Mouse (Mus musculus) cerebellum, adult 9-11 months (tissue): ENCODE measurements around the gene Gnat2.

Experiments used
- DNase-seq: peaks from one replicate; pipeline ENCODE4 v3.0.0; 2022

The Gnat2 gene

GRCm38 (mm10) chr3:108085721-108086469, 6.7 kb upstream of the Gnat2 start:
- DNase-seq = peak; percentile 89

DNA sequence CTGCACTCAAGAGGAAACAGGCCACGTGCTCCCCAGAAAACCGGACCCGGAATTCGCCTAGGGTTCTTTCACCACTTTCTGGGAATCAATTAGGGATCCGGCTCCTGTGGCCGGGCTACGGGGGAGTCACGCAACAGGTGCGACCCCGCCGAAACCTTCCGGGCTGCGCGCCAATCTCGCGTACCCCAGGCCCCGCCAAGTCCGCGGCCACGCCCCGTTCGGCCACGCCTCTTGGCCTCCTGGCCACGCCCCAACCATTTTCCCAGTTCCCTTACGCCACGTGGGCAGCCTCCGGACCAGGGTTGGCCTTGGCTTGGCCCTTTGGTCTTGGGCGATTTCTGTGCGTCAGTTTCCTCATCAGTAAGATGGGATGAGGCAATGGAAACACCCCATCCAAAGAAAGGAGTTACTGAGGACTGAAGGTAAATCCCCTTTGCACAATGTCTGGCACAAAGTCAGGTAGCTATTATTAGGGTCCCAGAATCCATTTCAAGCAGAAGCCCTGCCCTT, 6.1 kb upstream of the Gnat2 start, which contains the start of gene Ampd2:
Gene Ampd2 (minus strand): TSS at position 182 of the 510 bp plus-strand sequence.
- DNase-seq = peak; percentile 76

- no peak for DNase-seq
Observed at GRCm38 (mm10) chr3:108087329-108087728, 5.3 kb upstream of the Gnat2 start.

DNA sequence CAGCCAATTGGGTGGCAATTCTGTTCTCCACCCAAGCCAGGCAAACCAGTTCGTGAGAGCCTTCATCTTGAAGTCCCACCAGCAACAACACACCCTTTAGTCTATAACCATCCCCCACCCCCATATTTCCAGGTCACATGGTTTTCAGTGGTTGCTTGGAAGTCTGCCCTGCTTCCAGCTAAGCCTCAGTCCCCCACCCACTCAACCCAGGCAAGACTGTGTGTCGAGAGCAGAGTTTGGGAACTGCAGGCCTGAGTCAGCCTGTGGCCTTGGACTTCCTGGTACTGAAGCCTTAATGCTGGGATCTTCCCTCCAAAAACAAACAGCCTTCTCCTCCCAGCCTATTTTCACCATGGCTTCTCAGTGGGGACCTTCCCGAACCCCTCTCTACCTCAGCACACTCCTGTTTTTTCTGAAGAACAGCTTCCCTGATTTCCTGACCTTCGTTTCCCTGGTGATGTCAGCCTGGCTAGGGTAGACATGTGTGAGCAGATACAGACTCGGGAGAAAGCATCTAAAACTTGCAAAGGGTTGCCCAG, 3.7 kb upstream of the Gnat2 start:
- no peak for DNase-seq

DNA sequence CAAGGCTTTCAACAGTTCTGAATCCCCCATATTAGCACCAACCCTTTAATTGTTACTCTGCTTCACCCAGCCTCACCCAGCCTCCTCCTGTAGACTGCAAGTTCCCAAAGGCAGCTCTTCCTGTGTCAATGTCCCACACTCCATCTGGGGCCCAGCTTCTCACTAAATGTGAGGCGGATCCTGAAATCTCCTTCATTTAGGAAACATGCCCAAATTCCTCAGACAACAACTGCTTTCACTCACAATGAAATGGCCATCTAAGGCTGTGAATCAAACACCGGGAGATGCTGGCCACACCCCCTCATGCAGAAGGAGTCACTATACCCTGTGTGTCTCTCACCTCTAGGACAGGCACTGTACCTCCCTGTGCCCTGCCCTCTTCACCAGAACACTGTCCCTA, 2.7 kb upstream of the Gnat2 start:
- no peak for DNase-seq

DNA sequence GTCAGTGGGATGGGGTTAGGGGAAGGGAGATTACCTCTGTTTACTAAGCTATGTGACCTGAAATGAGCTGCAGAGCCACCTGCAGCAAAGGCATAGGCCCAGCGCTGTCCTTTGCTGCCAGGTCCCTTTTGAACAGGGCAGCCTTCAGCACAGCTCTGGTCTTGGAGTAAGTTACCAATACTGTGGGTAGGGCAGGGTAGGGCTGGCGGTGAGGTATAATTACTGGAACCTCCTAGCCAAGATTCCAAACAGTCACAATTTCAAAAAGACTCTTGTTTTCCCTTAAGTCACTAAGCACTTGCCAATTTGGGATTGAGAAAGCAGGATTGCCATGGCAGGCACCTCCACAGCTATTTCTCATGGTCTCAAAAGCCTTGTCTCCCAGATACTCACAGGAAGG, 2.0 kb upstream of the Gnat2 start:
- no peak for DNase-seq

- DNase-seq = no peak
Observed at GRCm38 (mm10) chr3:108092030-108092429, 559 bp upstream of the Gnat2 start.

- DNase-seq = no peak
Observed at GRCm38 (mm10) chr3:108093306-108093705, 717 bp downstream of the Gnat2 start.

DNA sequence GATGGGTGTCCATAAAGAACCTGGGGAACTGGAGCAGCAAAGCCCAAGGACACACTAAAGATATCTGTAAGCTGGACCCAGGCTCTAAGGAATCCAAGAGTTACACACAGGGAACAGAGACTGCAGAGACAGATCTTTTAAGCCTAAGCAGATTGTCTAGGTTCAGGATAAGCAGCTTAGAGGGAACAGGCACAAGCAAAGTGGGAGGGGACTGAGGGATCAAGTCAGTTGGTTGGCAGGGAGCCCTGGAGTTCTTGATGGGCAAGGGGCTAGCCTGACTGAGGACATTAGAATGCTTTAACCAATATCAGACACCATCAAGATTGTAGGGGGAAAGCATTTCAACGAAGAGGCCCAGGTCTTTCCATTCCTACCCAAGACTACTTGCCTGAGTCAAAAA, 1.6 kb downstream of the Gnat2 start:
- DNase-seq = no peak

- DNase-seq = no peak
Observed at GRCm38 (mm10) chr3:108094976-108095760, 2.6 kb downstream of the Gnat2 start.

GRCm38 (mm10) chr3:108096226-108096625, 3.6 kb downstream of the Gnat2 start:
- DNase-seq = no peak

DNA sequence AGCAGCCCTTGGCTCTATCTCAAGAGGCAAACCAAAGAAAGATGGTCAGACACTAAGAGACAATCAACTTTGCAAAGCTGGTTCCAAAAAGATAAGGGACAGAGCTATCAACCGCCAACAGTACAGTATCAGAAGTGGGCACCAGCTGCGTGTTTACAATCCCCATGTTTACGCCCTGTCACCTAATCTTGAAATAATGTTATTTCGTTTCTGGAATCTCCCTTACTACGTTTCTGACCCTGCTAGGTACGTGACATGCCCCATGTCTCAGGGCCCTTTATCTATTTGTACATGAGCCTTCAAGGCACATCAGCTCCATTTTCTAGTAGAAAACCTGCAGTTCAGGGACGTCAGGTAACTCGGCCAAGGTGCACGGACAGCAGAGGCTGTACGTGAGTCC, 4.1 kb downstream of the Gnat2 start:
- no peak for DNase-seq

DNA sequence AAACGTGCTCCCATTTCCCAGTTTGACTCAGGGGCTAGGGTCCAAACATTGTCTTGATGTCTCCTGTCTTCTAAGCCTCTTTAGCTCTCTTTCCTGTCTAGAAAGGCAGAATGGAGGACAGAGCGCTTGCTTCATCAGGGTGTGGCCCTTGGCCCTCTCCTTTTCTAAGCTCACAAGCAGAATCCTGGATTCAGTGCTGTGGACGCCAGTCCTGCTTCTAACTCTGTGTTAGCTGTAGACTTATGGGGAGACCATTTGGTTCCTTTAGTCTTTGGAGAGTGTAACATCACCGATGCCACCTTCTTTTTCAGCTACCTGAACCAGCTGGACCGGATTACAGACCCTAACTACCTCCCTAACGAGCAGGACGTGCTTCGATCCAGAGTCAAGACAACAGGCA, 5.1 kb downstream of the Gnat2 start:
- no peak for DNase-seq

GRCm38 (mm10) chr3:108098316-108098715, 5.7 kb downstream of the Gnat2 start:
- no peak for DNase-seq

DNA sequence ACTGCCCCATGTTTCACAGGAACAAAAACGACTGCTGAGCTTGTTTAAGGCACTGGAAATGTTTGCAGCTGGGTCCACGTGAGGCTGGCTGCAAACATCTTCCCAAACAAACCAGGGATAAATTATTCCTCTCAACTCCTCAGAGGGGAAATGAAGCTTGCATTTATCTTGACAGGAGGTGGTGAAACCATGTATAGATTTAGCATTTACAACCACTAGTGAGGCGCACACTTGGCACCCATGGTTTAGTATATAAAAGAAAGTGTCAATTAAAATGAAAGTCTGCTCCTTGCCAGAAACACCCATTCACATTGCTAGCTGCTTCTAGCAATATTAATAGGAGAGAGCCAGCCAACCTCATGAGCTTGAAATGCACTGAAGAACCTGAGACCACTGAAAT, 9.0 kb downstream of the Gnat2 start:
- DNase-seq = no peak

GRCm38 (mm10) chr3:108102075-108102474, 9.5 kb downstream of the Gnat2 start:
- no peak for DNase-seq

- no peak for DNase-seq
Observed at GRCm38 (mm10) chr3:108105281-108105680, 12.7 kb downstream of the Gnat2 start.

DNA sequence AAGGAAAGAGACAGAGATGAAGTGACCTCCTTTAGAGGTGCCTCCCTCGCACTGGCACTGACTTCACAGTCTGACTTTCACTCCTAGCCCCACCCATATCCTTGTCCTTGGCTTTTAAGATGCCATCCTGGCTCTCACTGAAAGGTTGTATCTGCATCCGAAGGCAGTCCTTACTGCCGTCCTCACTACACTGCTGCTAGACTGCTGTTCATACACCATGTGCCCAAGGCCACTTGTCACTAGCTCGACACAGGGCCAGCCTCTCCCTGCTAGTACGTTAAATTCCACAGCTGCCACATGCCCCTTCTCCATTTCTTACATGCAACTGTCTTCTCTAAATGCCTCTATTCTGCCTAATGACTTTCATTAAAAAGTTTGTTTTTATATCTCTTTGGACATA, 18.7 kb downstream of the Gnat2 start:
- DNase-seq = no peak

GRCm38 (mm10) chr3:108112246-108112645, 19.7 kb downstream of the Gnat2 start:
- no peak for DNase-seq

DNA sequence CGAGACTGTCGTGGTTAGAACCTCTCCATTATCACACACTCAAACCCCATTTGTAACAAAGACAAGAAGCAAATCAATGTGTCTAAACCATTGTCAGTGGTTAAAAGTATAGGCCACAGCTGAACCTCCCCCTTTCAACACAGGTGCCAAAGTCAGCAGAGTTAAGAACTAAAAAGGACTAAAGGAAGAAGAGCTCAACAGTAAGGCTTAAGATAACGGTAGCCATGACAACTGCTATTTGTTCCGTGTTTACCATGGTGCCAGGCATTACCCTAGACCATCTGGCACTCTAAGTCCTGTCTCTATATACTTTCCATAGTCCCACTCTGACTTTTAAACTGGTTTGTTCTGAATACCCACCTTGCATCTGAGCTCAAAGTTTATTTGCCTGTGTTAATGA, 20.1 kb downstream of the Gnat2 start:
- no peak for DNase-seq

GRCm38 (mm10) chr3:108113591-108114289, 21.2 kb downstream of the Gnat2 start:
- no peak for DNase-seq

GRCm38 (mm10) chr3:108117465-108117864, 24.9 kb downstream of the Gnat2 start:
- no peak for DNase-seq

DNA sequence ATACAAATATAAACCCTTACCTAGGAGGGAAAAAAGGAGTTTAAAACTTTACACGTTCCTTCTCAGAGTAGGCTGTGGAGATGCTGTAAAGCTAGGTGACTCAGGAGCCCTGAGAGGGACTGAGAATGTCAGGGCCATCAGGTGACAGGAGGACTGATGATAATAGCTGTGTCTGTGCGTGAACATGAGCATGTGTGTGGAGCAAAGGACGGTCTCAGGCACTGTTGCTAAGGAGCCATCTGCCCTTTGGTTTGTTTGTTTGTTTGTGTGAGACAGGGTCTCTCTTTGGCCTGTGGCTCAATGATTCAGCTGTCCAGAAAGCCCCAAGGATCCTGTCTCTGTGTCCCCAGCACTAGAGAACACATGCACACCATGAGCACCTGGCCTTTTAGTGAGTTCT, 28.5 kb downstream of the Gnat2 start:
- DNase-seq = no peak
